Mouse (Mus musculus): Measurements from ENCODE around the gene Sox13. TPM values are rescaled to one million over a fixed set of nuclear protein-coding genes. Genes with fewer than 3 reads are reported as not detected.

Sox13 gene
- polyA plus RNA-seq, 1 experiment from 2014 or later: 6.6 TPM

DNA sequence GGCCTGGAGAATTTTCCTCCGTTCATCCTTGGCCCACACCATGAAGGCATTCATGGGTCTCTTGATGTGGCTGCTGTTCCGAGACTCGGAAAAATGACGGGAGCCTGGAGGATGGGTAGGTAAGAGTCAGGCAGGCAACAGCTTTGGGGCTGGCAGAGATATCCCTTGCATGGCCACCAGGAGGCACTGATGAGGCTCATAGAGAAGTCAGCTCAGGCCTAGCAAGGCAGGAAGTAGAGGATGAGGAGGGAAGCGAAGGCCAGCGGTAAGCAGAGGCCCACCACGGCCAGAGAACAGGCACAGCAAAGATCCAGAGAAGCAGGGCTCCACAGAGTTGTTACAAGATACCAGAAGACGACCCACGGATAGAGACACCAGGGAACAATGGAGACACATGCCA is 38.7 kb downstream of the Sox13 start:
- Histone ChIP-seq H3K9ac (ENCODE audit: low read depth, low read length) (peak overlapping the region; percentile 30), H3K36me3 (ENCODE audit: control insufficient read depth, insufficient read depth, low read length) (0 out of 2 replicates have a peak, but pooled peaks cover 5% of the 10 kb centered on the region), H3K4me1 (ENCODE audit: control insufficient read depth, insufficient read depth, low read length) (no peaks in the 10 kb centered on the region), H3K4me2 (ENCODE audit: low read depth, low read length) (peak overlapping the region; percentile 38), H3K4me3 (ENCODE audit: low read depth, low read length) (peak overlapping the region; percentile 8; the same call in 1 of the 2 replicates), H3K27ac (replicated peaks; ENCODE audit: low read depth, low read length) (no peak overlapping the region), H3K27me3 (replicated peaks; ENCODE audit: control insufficient read depth, insufficient read depth, low read length) (no peaks in the 10 kb centered on the region), H3K9me3 (ENCODE audit: control insufficient read depth, low read length) (no peaks in the 10 kb centered on the region)
- WGBS: 28% methylated on average over 9 of the region's 9 CpGs
- DNase-seq (ENCODE audit: low spot score) (peak; percentile 80), ATAC-seq (ENCODE audit: low read depth) (peak; percentile 38; the same call in 1 of the 2 replicates)

- H3K9me3 ChIP-seq (ENCODE audit: control insufficient read depth, low read length): no peaks in the 10 kb centered on the region
- no peak overlapping the region for H3K4me3 ChIP-seq (ENCODE audit: low read depth, low read length)
- 0 out of 2 replicates have a peak, but pooled peaks cover 5% of the 10 kb centered on the region for H3K36me3 ChIP-seq (ENCODE audit: control insufficient read depth, insufficient read depth, low read length)
- no peak overlapping the region for H3K4me2 ChIP-seq (ENCODE audit: low read depth, low read length)
- no peaks in the 10 kb centered on the region for H3K27me3 ChIP-seq (replicated peaks; ENCODE audit: control insufficient read depth, insufficient read depth, low read length)
- H3K9ac ChIP-seq (ENCODE audit: low read depth, low read length): no peak overlapping the region; the same call in 1 of the 2 replicates
- no peak for DNase-seq (ENCODE audit: low spot score)
- WGBS: 92% methylated on average over 14 of the region's 14 CpGs
- H3K27ac ChIP-seq (replicated peaks; ENCODE audit: low read depth, low read length): no peak overlapping the region
- ATAC-seq (ENCODE audit: low read depth): no peak
- H3K4me1 ChIP-seq (ENCODE audit: control insufficient read depth, insufficient read depth, low read length): no peaks in the 10 kb centered on the region
Observed at GRCm38 (mm10) chr1:133383157-133383783, 40.9 kb downstream of the Sox13 start.

DNA sequence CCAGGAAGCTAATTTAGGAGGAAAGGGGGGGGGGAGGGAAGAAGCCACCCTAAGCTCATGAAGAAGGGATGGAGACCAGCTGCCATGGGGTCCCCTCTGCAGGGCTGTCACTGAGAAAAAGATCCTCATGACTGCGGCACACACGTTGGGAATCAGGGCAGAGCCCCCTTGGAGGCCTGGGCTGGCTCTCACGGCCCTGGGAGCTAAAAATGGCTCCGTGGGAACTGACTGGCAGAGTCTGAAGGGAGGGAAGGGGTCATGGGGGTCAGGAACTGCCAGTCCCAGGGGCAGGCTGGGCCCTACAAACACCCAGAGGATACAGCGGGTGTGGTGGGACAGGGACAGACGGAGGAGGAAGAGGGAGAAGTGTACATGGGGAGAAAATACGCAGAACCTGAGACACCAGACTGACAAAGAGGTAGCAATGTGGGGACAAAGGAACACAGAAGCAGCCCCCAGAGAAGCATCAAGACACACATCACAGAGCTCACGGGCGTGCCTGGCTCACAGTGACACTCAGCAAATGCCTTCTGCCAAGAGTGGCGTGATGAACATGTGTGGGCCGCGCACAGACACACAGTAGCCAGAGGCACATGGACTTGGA is 41.5 kb downstream of the Sox13 start:
- WGBS: 52% methylated on average over 12 of the region's 12 CpGs
- Histone ChIP-seq H3K9ac (ENCODE audit: low read depth, low read length) (no peak overlapping the region; the same call in 1 of the 2 replicates), H3K4me1 (ENCODE audit: control insufficient read depth, insufficient read depth, low read length) (no peaks in the 10 kb centered on the region)

GRCm38 (mm10) chr1:133382008-133382407 is 42.2 kb downstream of the Sox13 start:
- H3K4me2 ChIP-seq (ENCODE audit: low read depth, low read length): no peak overlapping the region
- WGBS: 8% methylated on average over 9 of the region's 9 CpGs
- no peaks in the 10 kb centered on the region for H3K4me1 ChIP-seq (ENCODE audit: control insufficient read depth, insufficient read depth, low read length)
- H3K36me3 ChIP-seq (ENCODE audit: control insufficient read depth, insufficient read depth, low read length): 0 out of 2 replicates have a peak, but pooled peaks cover 5% of the 10 kb centered on the region
- no peak overlapping the region for H3K4me3 ChIP-seq (ENCODE audit: low read depth, low read length)
- no peaks in the 10 kb centered on the region for H3K27me3 ChIP-seq (replicated peaks; ENCODE audit: control insufficient read depth, insufficient read depth, low read length)
- ATAC-seq (ENCODE audit: low read depth) (peak; percentile 54; the same call in 1 of the 2 replicates), DNase-seq (ENCODE audit: low spot score) (peak; percentile 73)
- H3K9ac ChIP-seq (ENCODE audit: low read depth, low read length): no peak overlapping the region
- H3K9me3 ChIP-seq (ENCODE audit: control insufficient read depth, low read length): no peaks in the 10 kb centered on the region
- H3K27ac ChIP-seq (replicated peaks; ENCODE audit: low read depth, low read length): no peak overlapping the region

More for the DNA sequence above, 41.5 kb downstream of the Sox13 start:
- H3K9me3 ChIP-seq (ENCODE audit: control insufficient read depth, low read length): no peaks in the 10 kb centered on the region
- ATAC-seq (ENCODE audit: low read depth): no peak
- H3K27ac ChIP-seq (replicated peaks; ENCODE audit: low read depth, low read length): no peak overlapping the region
- 0 out of 2 replicates have a peak, but pooled peaks cover 5% of the 10 kb centered on the region for H3K36me3 ChIP-seq (ENCODE audit: control insufficient read depth, insufficient read depth, low read length)
- H3K4me3 ChIP-seq (ENCODE audit: low read depth, low read length): no peak overlapping the region
- H3K27me3 ChIP-seq (replicated peaks; ENCODE audit: control insufficient read depth, insufficient read depth, low read length): no peaks in the 10 kb centered on the region
- H3K4me2 ChIP-seq (ENCODE audit: low read depth, low read length): no peak overlapping the region
- no peak for DNase-seq (ENCODE audit: low spot score)

GRCm38 (mm10) chr1:133380347-133381065 is 43.7 kb downstream of the Sox13 start:
- 60% methylated on average over 14 of the region's 14 CpGs for WGBS
- H3K4me1 ChIP-seq (ENCODE audit: control insufficient read depth, insufficient read depth, low read length): no peaks in the 10 kb centered on the region
- DNase-seq (ENCODE audit: low spot score) (peak; percentile 61), ATAC-seq (ENCODE audit: low read depth) (no peak)
- H3K9ac ChIP-seq (ENCODE audit: low read depth, low read length): no peak overlapping the region
- H3K4me3 ChIP-seq (ENCODE audit: low read depth, low read length): no peak overlapping the region
- no peak overlapping the region for H3K4me2 ChIP-seq (ENCODE audit: low read depth, low read length)
- H3K27ac ChIP-seq (replicated peaks; ENCODE audit: low read depth, low read length): no peak overlapping the region
- no peaks in the 10 kb centered on the region for H3K27me3 ChIP-seq (replicated peaks; ENCODE audit: control insufficient read depth, insufficient read depth, low read length)
- H3K36me3 ChIP-seq (ENCODE audit: control insufficient read depth, insufficient read depth, low read length): 0 out of 2 replicates have a peak, but pooled peaks cover 5% of the 10 kb centered on the region
- no peaks in the 10 kb centered on the region for H3K9me3 ChIP-seq (ENCODE audit: control insufficient read depth, low read length)

DNA sequence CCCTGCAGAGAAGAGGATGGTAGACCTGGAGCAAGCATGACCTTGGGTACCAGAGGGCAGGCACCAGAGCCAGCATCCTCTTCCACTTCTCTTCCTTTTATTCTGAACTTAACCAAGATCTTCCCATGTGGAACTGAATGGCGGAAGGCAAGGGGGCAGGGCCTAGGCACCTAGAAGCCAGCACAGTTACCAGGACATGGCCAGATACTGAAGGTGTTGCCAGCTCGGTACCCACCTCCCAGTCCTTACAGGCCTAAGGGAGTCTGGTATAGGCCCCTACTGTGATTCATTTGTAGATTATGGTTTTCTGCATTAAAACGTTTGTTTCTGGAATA is 44.2 kb downstream of the Sox13 start:
- ATAC-seq (ENCODE audit: low read depth) (no peak), DNase-seq (ENCODE audit: low spot score) (no peak)
- H3K9me3 ChIP-seq (ENCODE audit: control insufficient read depth, low read length): no peaks in the 10 kb centered on the region
- H3K4me3 ChIP-seq (ENCODE audit: low read depth, low read length): no peak overlapping the region
- H3K9ac ChIP-seq (ENCODE audit: low read depth, low read length): no peak overlapping the region
- no peaks in the 10 kb centered on the region for H3K4me1 ChIP-seq (ENCODE audit: control insufficient read depth, insufficient read depth, low read length)
- H3K27me3 ChIP-seq (replicated peaks; ENCODE audit: control insufficient read depth, insufficient read depth, low read length): no peaks in the 10 kb centered on the region
- 0 out of 2 replicates have a peak, but pooled peaks cover 2% of the 10 kb centered on the region for H3K36me3 ChIP-seq (ENCODE audit: control insufficient read depth, insufficient read depth, low read length)
- 61% methylated on average over 3 of the region's 3 CpGs for WGBS
- H3K27ac ChIP-seq (replicated peaks; ENCODE audit: low read depth, low read length): no peak overlapping the region
- no peak overlapping the region for H3K4me2 ChIP-seq (ENCODE audit: low read depth, low read length)

- no peak for DNase-seq (ENCODE audit: low spot score)
- no peak for ATAC-seq (ENCODE audit: low read depth)
- H3K9me3 ChIP-seq (ENCODE audit: control insufficient read depth, low read length): no peaks in the 10 kb centered on the region
- 73% methylated on average over 8 of the region's 10 CpGs for WGBS
- H3K27ac ChIP-seq (replicated peaks; ENCODE audit: low read depth, low read length): no peak overlapping the region
- H3K9ac ChIP-seq (ENCODE audit: low read depth, low read length): no peak overlapping the region
- no peaks in the 10 kb centered on the region for H3K27me3 ChIP-seq (replicated peaks; ENCODE audit: control insufficient read depth, insufficient read depth, low read length)
- H3K4me1 ChIP-seq (ENCODE audit: control insufficient read depth, insufficient read depth, low read length): no peaks in the 10 kb centered on the region
- H3K4me3 ChIP-seq (ENCODE audit: low read depth, low read length): no peak overlapping the region
- no peaks in the 10 kb centered on the region for H3K36me3 ChIP-seq (ENCODE audit: control insufficient read depth, insufficient read depth, low read length)
- H3K4me2 ChIP-seq (ENCODE audit: low read depth, low read length): no peak overlapping the region
Observed at GRCm38 (mm10) chr1:133379254-133379985, 44.8 kb downstream of the Sox13 start.

- ATAC-seq (ENCODE audit: low read depth): no peak
- no peak for DNase-seq (ENCODE audit: low spot score)
- WGBS: 93% methylated on average over 5 of the region's 5 CpGs
Observed at GRCm38 (mm10) chr1:133377547-133377946, 46.6 kb downstream of the Sox13 start.

More at GRCm38 (mm10) chr1:133377547-133377946, 46.6 kb downstream of the Sox13 start:
- Histone ChIP-seq H3K9ac (ENCODE audit: low read depth, low read length) (no peak overlapping the region), H3K4me3 (ENCODE audit: low read depth, low read length) (no peak overlapping the region), H3K27me3 (replicated peaks; ENCODE audit: control insufficient read depth, insufficient read depth, low read length) (no peaks in the 10 kb centered on the region), H3K4me2 (ENCODE audit: low read depth, low read length) (no peak overlapping the region), H3K4me1 (ENCODE audit: control insufficient read depth, insufficient read depth, low read length) (no peaks in the 10 kb centered on the region), H3K9me3 (ENCODE audit: control insufficient read depth, low read length) (no peaks in the 10 kb centered on the region), H3K27ac (replicated peaks; ENCODE audit: low read depth, low read length) (no peak overlapping the region), H3K36me3 (ENCODE audit: control insufficient read depth, insufficient read depth, low read length) (no peaks in the 10 kb centered on the region)
